Mouse (Mus musculus): ENCODE data around the gene Donson.

GRCm38 (mm10) chr16:91688619-91689334, at the start of gene Donson:
- TF ChIP-seq TBP (conservative IDR thresholded peaks at IDR 0.05; ENCODE audit: low read depth, low read length) (0 out of 2 replicates have a peak, but pooled peaks have one; percentile 18), CTCF (conservative IDR thresholded peaks at IDR 0.05 in 1 of 2, IDR thresholded peaks at IDR 0.05 in 1 of 2; ENCODE audit: low read depth in 2 of 2, low read length in 2 of 2) (no peak; a peak in 1 of 4 replicates), SMC3 (IDR thresholded peaks at IDR 0.05; ENCODE audit: low read depth, low read length) (no peak; the same call in 1 of the 2 replicates), KAT2A (IDR thresholded peaks at IDR 0.05; ENCODE audit: insufficient replicate concordance, low read length) (0 out of 2 replicates have a peak, but pooled peaks have one; percentile 51), POLR2A (IDR thresholded peaks at IDR 0.05; ENCODE audit: low read depth, low read length) (peak; percentile 91), ZNF384 (IDR thresholded peaks at IDR 0.05; ENCODE audit: low read depth, low read length) (no peak), MEF2A (IDR thresholded peaks at IDR 0.05; ENCODE audit: borderline replicate concordance, low read depth, low read length) (peak; percentile 21; the same call in 1 of the 2 replicates), POLR2AphosphoS2 (IDR thresholded peaks at IDR 0.05; ENCODE audit: low read depth, low read length) (peak; percentile 91)

Measured in CH12.LX (cell line).